Mouse (Mus musculus): Measurements from ENCODE around the gene Sfxn3. TPM values are rescaled to one million over a fixed set of nuclear protein-coding genes. Genes with fewer than 3 reads are reported as not detected.

Gene Sfxn3
- polyA plus RNA-seq, 1 experiment from 2014 or later, result 2.9 TPM

DNA sequence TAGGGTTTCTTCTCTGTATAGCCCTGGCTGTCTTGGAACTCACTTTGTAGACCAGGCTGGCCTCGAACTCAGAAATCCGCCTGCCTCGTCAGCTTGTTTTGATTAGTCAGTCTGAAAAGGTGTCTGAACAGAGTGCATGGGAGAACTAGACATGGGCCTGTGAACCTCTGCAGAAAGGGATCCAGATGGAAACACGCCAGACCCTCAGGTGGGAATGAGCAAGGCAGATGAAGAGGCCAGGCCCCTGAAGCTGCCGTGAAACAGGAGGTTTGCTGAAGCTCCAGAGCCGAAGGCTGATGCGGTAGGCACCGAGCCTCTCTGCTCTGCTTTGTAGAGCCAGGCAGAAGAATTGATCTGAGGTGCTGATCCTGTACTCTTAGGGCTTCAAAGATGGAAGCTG lies 35.1 kb upstream of the Sfxn3 start:
- Histone ChIP-seq H3K9me3 (replicated peaks) (no peaks in the 10 kb centered on the region), H3K4me1 (replicated peaks) (peaks cover 60% of the 10 kb centered on the region), H3K27ac (no peak overlapping the region)

DNA sequence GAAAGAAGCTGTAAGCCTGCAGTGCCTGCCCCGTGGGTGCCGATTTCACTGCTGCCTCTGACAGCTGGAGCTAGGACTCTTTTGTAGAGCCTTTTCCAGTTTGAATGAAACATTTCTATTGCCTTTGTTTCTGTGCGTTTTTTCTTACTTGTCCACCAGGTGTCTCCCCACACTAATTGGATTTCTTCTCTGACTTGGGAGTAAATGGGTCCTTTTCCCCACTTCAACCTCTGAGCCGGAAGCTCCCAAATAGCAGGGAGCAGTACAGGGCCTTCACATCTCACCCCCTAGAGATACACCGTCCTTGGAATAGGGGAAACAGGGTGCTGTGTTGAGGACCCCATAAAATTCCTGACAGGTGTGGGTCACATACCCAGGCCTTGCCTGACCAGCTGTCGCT lies 34.7 kb upstream of the Sfxn3 start:
- Histone ChIP-seq H3K4me2 (no peak overlapping the region), H3K4me1 (replicated peaks) (peaks cover 58% of the 10 kb centered on the region), H3K9ac (no peak overlapping the region), H3K4me3 (replicated peaks) (no peak overlapping the region), H3K27ac (no peak overlapping the region), H3K27me3 (0 out of 2 replicates have a peak, but pooled peaks cover 9% of the 10 kb centered on the region), H3K36me3 (peaks cover 46% of the 10 kb centered on the region), H3K9me3 (replicated peaks) (no peaks in the 10 kb centered on the region)
- WGBS (ENCODE audit: insufficient replicate concordance), result 54% methylated on average over 6 of the region's 6 CpGs
- DNase-seq (no peak), ATAC-seq (ENCODE audit: low read depth) (no peak)

More for the DNA sequence above, 35.1 kb upstream of the Sfxn3 start:
- H3K9ac ChIP-seq, result no peak overlapping the region
- 0 out of 2 replicates have a peak, but pooled peaks cover 9% of the 10 kb centered on the region for H3K27me3 ChIP-seq
- DNase-seq (no peak), ATAC-seq (ENCODE audit: low read depth) (no peak)
- H3K4me3 ChIP-seq (replicated peaks), result no peak overlapping the region
- peaks cover 49% of the 10 kb centered on the region for H3K36me3 ChIP-seq
- H3K4me2 ChIP-seq, result no peak overlapping the region
- 86% methylated on average over 8 of the region's 8 CpGs for WGBS (ENCODE audit: insufficient replicate concordance)

DNA sequence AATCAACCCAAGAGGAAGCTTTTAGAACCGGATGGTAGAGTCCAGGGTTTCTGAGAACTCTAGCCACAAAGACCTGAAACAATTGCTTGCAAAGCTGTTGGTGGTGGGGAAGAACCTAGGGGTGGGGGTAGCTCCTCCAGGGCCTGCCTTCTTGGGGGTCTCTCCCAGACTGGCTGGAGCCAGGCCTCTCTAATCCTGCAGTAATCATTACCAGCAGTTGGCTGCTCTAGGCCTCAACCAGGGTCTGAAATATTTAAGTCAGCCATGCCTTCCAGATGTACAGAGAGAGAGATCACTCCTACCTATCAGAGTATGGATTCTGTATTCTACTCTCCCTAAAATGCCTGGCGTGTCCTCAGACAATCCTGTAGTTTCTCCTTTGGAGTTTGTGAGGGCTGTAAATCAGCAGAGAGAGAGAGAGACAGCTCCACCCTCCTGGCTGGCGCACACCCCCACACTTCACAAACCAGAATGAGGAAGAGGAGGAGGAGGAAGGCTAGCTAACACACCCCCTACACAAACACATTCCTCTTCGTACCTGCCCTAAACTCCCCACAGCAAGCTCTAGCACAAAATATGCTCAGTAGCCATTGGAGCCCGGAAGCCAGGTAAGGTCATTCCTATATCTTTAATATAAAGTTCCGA lies 33.6 kb upstream of the Sfxn3 start:
- H3K4me1 ChIP-seq (replicated peaks), result peaks cover 57% of the 10 kb centered on the region
- WGBS (ENCODE audit: insufficient replicate concordance), result 44% methylated on average over 6 of the region's 6 CpGs
- peak overlapping the region; percentile 82 for H3K27ac ChIP-seq

DNA sequence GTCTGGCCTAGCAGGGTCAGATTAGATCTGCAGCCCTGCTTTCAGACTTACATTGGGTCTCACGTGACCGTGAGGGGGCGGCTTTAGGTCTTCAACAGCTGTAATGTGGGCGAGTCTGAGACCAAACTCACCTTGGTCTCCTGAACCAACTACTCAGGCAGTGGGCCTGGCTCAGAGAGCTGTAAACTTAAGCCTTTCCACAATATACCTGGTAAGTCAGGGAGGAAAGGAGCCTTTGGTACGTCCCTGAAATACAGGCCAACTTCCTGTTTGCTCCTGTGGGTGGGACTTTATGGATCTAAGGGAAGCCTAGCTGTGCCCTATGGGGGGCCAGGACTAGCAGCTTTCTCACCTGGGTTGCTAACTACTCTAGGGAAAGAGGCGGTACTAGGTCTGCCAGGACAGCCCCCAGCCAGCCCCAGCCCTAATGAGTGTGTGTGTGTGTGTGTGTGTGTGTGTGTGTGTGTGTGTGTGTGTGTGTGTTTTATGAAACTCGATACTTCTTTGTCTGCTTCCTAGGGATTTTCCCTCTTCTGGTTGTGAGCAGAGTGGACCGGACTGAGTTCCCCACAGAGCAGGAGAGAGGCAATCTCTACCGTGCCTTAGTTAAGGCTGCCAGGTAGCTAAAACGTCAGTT lies 32.9 kb upstream of the Sfxn3 start, which contains the start of gene Lzts2:
TSS of gene Lzts2 (plus strand) at position 80 of the 637 bp plus-strand sequence.
- Histone ChIP-seq H3K4me3 (replicated peaks) (peak within 1 kb of the TSS; percentile 66), H3K9ac (peak within 1 kb of the TSS; percentile 71), H3K9me3 (replicated peaks) (no peaks in the 10 kb centered on the region), H3K4me2 (peak within 1 kb of the TSS; percentile 93), H3K4me1 (replicated peaks) (peaks cover 61% of the 10 kb centered on the region), H3K27me3 (peaks cover 12% of the 10 kb centered on the region; the same call in 1 of the 2 replicates), H3K27ac (peak within 1 kb of the TSS; percentile 82), H3K36me3 (peaks cover 29% of the 10 kb centered on the region)
- no peak for DNase-seq
- 8% methylated on average over 10 of the region's 10 CpGs for WGBS (ENCODE audit: insufficient replicate concordance)
- peak; percentile 12 for ATAC-seq (ENCODE audit: low read depth)

More for the DNA sequence above, 33.6 kb upstream of the Sfxn3 start:
- ATAC-seq (ENCODE audit: low read depth), result no peak
- Histone ChIP-seq H3K9me3 (replicated peaks) (no peaks in the 10 kb centered on the region), H3K27me3 (peaks cover 12% of the 10 kb centered on the region; the same call in 1 of the 2 replicates), H3K4me3 (replicated peaks) (no peak overlapping the region), H3K4me2 (peak overlapping the region; percentile 93; the same call in 1 of the 2 replicates), H3K36me3 (peaks cover 35% of the 10 kb centered on the region), H3K9ac (no peak overlapping the region)
- DNase-seq, result no peak

DNA sequence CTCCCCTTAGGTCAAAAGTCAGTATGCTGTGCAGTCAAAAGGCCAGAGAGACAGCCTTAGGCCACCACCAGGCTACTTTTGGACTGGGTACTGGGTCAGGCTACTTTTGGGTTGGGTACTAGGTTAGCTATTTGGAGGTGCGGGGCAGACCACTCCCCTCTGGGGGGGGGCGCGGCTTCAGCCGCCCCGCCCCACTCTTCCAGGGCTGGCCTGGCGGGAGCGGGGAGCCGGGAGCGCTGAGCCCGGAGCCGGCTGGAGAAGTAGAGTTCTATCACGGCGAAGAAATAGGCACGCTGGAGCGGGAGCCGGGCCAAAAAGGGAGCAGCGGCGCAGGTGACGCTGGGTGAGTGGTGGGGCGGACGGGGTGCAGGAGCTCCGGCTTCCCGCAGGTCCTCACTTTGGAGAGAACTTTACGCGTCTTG lies 32.3 kb upstream of the Sfxn3 start:
- H3K36me3 ChIP-seq, result peaks cover 25% of the 10 kb centered on the region
- ATAC-seq (ENCODE audit: low read depth) (peak; percentile 39), DNase-seq (no peak)
- peak overlapping the region; percentile 82 for H3K27ac ChIP-seq
- H3K9me3 ChIP-seq (replicated peaks), result no peaks in the 10 kb centered on the region
- H3K4me1 ChIP-seq (replicated peaks), result peaks cover 65% of the 10 kb centered on the region
- H3K4me3 ChIP-seq (replicated peaks), result peak overlapping the region; percentile 66
- H3K4me2 ChIP-seq, result peak overlapping the region; percentile 93
- WGBS (ENCODE audit: insufficient replicate concordance), result under 1% methylated on average over 25 of the region's 25 CpGs
- peak overlapping the region; percentile 71 for H3K9ac ChIP-seq
- peaks cover 12% of the 10 kb centered on the region; the same call in 1 of the 2 replicates for H3K27me3 ChIP-seq

DNA sequence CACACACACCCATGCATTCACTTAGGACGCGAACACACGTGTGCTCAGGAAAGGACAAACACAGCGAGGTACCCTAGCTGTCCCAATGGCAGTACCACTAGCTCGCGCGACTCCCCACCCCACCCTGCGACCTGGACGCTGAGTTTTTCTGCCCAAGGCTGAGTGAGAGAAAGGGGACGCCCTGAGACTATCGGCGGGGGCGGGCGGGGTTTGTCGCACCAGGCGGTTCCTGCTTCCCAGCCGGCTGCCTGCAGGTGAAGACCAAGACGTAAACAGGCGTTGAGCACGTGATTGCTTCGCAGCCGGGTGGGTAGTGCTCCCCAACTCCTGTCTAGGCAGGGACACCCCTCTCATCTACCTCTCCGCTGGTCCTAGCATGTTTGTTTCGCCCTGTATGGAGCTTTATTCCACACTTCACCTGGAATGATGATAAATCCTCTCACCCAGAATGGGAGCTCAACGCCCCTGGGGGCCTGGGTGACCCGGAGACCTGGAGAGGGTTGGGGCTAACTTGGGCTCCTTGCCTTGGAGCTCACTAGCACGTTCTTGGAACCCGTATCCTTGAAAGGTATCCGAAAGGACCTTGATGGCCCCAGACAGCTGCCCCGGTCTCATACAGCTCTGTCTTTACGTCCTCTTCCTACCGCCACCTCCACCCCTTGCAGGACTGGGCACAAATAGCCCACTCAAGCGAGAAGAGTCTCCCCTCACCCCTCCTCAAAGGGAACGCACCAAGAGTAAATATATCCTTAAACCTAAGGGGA lies 31.6 kb upstream of the Sfxn3 start:
- H3K4me3 ChIP-seq (replicated peaks), result peak overlapping the region; percentile 66
- no peaks in the 10 kb centered on the region for H3K9me3 ChIP-seq (replicated peaks)
- DNase-seq (peak; percentile 64), ATAC-seq (ENCODE audit: low read depth) (peak; percentile 50)
- H3K27ac ChIP-seq, result peak overlapping the region; percentile 82
- H3K4me1 ChIP-seq (replicated peaks), result peaks cover 72% of the 10 kb centered on the region
- peaks cover 18% of the 10 kb centered on the region for H3K36me3 ChIP-seq
- peak overlapping the region; percentile 71 for H3K9ac ChIP-seq
- peaks cover 12% of the 10 kb centered on the region; the same call in 1 of the 2 replicates for H3K27me3 ChIP-seq
- WGBS (ENCODE audit: insufficient replicate concordance), result under 1% methylated on average over 34 of the region's 34 CpGs
- H3K4me2 ChIP-seq, result peak overlapping the region; percentile 93

DNA sequence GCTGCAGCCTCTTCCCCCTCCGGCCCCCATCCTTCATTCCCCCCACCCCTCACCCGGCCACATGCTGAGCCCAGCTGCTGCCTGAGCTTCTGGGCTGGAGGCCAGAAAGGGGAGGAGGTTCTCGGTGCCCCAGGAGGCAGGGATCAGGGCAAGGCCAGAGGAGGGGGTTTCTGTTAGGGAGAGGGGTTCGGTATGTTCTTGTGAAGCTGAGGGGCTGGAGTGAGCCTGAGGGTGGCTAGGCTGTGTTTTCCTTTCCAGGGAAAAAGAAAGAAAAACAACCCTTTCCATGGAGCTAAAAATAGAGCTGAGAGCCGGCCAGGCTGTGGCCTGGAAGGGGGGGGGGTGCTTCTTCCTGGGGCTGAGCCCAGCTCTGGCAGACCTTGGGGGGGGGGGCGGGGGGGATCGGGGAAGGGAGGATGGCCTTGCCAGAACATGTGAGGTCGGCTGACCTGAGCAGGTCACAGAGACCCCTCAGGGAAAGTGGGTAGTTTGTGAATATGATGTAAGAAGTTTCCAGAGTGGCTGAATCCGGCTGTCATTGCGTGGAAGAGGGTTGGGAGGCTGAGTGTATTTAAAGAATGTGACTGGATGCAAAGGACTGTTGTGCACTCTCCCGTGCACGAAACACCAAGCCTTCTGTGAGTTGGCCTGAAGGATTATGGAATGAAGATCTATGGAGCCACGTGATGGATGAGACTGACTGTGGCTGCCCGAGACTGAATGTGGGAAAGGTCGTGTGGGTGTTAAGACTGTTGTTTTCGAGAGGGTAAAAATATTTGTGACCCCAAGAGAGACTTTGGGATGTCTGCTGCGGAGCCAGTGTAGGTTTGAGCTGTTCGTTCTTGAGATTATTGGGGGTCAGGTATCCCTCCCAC lies 30.7 kb upstream of the Sfxn3 start:
- H3K4me3 ChIP-seq (replicated peaks), result peak overlapping the region; percentile 66
- H3K27ac ChIP-seq, result peak overlapping the region; percentile 82
- peak overlapping the region; percentile 71 for H3K9ac ChIP-seq
- H3K4me1 ChIP-seq (replicated peaks), result peaks cover 79% of the 10 kb centered on the region
- no peak for ATAC-seq (ENCODE audit: low read depth)
- no peaks in the 10 kb centered on the region for H3K9me3 ChIP-seq (replicated peaks)
- no peak for DNase-seq
- peaks cover 12% of the 10 kb centered on the region; the same call in 1 of the 2 replicates for H3K27me3 ChIP-seq
- peak overlapping the region; percentile 93 for H3K4me2 ChIP-seq
- H3K36me3 ChIP-seq, result peaks cover 14% of the 10 kb centered on the region
- WGBS (ENCODE audit: insufficient replicate concordance), result 2% methylated on average over 18 of the region's 18 CpGs

DNA sequence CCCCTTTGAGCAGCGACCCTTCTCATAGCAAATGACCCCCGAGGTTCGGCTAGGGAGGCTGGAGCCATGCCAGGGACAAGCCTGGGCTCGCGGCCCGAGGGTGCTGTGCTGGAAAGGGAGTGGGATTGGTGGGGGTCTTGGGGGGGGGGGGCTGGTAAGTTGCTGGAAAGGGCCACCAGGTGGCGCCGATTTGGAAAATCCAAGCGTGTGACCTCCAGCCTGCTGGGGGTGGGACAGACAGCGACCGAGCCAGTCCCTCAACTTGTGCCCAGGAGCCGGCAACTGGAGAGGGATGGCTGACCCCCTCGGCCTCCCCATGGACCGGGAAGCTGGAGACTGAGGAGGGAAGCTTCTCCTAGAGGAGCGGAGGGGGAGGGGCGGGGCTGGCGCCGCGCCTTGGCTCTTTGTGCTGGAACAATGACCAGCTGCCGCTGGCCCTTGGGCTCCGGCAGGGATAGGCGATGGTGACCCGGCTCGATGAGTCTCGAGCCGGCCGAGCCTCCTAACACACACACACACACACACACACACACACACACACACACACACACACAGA lies 30.0 kb upstream of the Sfxn3 start:
- Histone ChIP-seq H3K9ac (peak overlapping the region; percentile 71), H3K9me3 (replicated peaks) (no peaks in the 10 kb centered on the region), H3K4me1 (replicated peaks) (peaks cover 80% of the 10 kb centered on the region), H3K4me2 (peak overlapping the region; percentile 93), H3K27me3 (peaks cover 12% of the 10 kb centered on the region; the same call in 1 of the 2 replicates), H3K27ac (peak overlapping the region; percentile 82), H3K36me3 (peaks cover 9% of the 10 kb centered on the region), H3K4me3 (replicated peaks) (peak overlapping the region; percentile 66)
- peak; percentile 21 for ATAC-seq (ENCODE audit: low read depth)
- under 1% methylated on average over 23 of the region's 27 CpGs for WGBS (ENCODE audit: insufficient replicate concordance)
- no peak for DNase-seq

DNA sequence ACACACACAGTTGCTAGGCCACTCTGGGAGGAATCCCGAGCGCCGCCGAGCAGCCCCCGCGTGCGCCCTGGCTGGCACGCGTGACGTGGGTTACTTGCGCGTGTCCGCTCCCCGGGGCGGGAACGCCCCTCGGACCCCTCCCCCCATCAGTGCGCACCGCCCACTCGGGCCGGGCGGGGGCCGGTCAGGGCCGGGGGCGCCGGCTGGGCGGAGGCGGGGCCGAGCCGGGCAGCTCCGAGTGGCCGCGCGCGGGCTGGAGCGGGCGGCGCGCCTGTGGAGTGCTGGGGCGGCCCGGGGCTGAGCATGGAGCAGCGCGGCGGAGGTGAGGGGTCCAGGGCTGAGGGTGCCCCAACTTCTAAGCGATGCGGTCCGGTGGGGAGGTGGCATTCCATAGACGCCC lies 29.4 kb upstream of the Sfxn3 start:
- peak overlapping the region; percentile 93 for H3K4me2 ChIP-seq
- H3K36me3 ChIP-seq, result peaks cover 7% of the 10 kb centered on the region; the same call in 1 of the 2 replicates
- H3K4me3 ChIP-seq (replicated peaks), result peak overlapping the region; percentile 66
- peaks cover 12% of the 10 kb centered on the region; the same call in 1 of the 2 replicates for H3K27me3 ChIP-seq
- H3K9ac ChIP-seq, result peak overlapping the region; percentile 71
- no peaks in the 10 kb centered on the region for H3K9me3 ChIP-seq (replicated peaks)
- H3K4me1 ChIP-seq (replicated peaks), result peaks cover 80% of the 10 kb centered on the region
- WGBS (ENCODE audit: insufficient replicate concordance), result under 1% methylated on average over 46 of the region's 48 CpGs
- peak overlapping the region; percentile 82 for H3K27ac ChIP-seq
- peak; percentile 35 for ATAC-seq (ENCODE audit: low read depth)
- peak; percentile 54 for DNase-seq

DNA sequence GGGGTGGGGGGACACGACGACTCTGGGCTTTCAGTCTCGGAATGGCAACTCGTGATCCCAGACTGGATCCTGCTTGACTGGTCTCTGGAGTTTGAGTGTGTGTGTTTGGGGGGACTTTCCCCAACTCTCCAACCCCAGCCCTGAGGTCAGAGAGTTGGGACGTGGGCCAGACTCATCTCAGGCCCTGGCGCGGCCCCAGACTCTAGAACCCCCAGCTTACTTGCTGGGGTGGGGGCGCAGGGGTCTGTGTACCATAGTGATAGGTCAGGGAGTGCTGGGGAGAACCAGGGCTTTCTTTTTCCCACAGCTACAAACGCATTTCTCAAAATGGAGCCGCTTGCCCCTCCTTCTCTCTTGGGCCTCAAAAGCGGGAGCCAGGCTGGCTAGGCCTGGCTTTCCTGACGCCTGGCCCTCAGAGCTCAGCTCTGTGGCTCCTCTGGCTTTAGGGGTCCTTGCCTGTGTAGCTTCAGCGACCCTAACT lies 28.9 kb upstream of the Sfxn3 start:
- WGBS (ENCODE audit: insufficient replicate concordance), result 9% methylated on average over 13 of the region's 13 CpGs
- Histone ChIP-seq H3K4me1 (replicated peaks) (peaks cover 77% of the 10 kb centered on the region), H3K36me3 (peaks cover 9% of the 10 kb centered on the region), H3K27me3 (peaks cover 12% of the 10 kb centered on the region; the same call in 1 of the 2 replicates), H3K9ac (peak overlapping the region; percentile 71), H3K4me2 (peak overlapping the region; percentile 93), H3K4me3 (replicated peaks) (peak overlapping the region; percentile 66), H3K27ac (peak overlapping the region; percentile 82), H3K9me3 (replicated peaks) (no peaks in the 10 kb centered on the region)
- no peak for DNase-seq
- ATAC-seq (ENCODE audit: low read depth), result 0 out of 2 replicates have a peak, but pooled peaks have one; percentile 0
